ENCODE assay signal across 13 mouse cellular contexts in the genomic region with DNA sequence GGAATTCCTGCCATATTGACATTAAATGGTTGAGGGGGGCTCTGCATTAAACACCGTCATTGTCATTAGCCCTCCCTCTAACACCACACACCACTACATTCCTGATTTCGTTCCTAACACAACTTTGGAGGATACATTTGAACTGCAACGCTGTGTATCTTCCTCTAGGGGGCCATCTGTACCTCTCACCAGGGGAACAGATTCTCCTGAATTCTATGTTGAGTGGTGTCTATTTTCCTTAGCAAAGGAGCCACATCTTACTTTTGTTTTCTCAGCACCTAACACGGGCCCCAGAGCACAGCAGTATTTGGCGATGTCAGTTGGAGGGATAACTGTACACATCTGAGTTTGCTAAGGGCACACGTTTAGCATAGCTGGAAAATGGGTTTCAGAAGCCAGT. TPM values are rescaled to one million over a fixed set of nuclear protein-coding genes. Genes with fewer than 3 reads are reported as not detected.
DNase-seq lines count a peak whose midpoint lies in the region; ATAC-seq and TF ChIP-seq lines count a peak whose summit lies in the region.
"Had no signal": no experiment of that assay in that cellular context is flagged by ENCODE, and none has a peak within 500 bp of the region (broad histone marks: within the 10 kb centered on the region; RNA-seq: fewer than 3 reads in every experiment).

No protein-coding gene starts in this region.

- H3K4me3 ChIP-seq in intestine, postnatal 0 days (ENCODE audit: low read depth, low read length), result no peak overlapping the region
- H3K4me3 ChIP-seq in intestine, embryonic 15.5 days (replicated peaks), result no peak overlapping the region
- H3K4me3 ChIP-seq in kidney, embryonic 15.5 days (replicated peaks), result no peak overlapping the region
- H3K4me3 ChIP-seq: heart, embryonic 12.5 days; hindbrain, embryonic 12.5 days had no signal

- H3K4me2 ChIP-seq in intestine, postnatal 0 days (replicated peaks; ENCODE audit: low read depth), result no peak overlapping the region
- no peak overlapping the region for H3K4me2 ChIP-seq in intestine, embryonic 15.5 days (replicated peaks)
- no peak overlapping the region for H3K4me2 ChIP-seq in kidney, embryonic 15.5 days
- H3K4me2 ChIP-seq: heart, embryonic 12.5 days; hindbrain, embryonic 12.5 days had no signal

- H3K9ac ChIP-seq in intestine, postnatal 0 days (ENCODE audit: low read depth, low read length), result no peak overlapping the region
- H3K9ac ChIP-seq in intestine, embryonic 15.5 days, result no peak overlapping the region
- H3K9ac ChIP-seq in kidney, embryonic 15.5 days, result no peak overlapping the region
- H3K9ac ChIP-seq: heart, embryonic 12.5 days; hindbrain, embryonic 12.5 days had no signal

- no peak overlapping the region for H3K27ac ChIP-seq in intestine, postnatal 0 days (ENCODE audit: low read depth, low read length)
- H3K27ac ChIP-seq in intestine, embryonic 15.5 days, result no peak overlapping the region
- H3K27ac ChIP-seq in kidney, embryonic 15.5 days, result no peak overlapping the region
- H3K27ac ChIP-seq: hindbrain, embryonic 12.5 days had no signal

- peak; percentile 65 for TF ChIP-seq CTCF in intestine, postnatal 0 days (IDR thresholded peaks at IDR 0.05; ENCODE audit: low read depth)

- H3K9me3 ChIP-seq in intestine, postnatal 0 days (ENCODE audit: control insufficient read depth), result no peaks in the 10 kb centered on the region
- H3K9me3 ChIP-seq in intestine, embryonic 15.5 days, result no peaks in the 10 kb centered on the region
- H3K9me3 ChIP-seq in kidney, embryonic 15.5 days (replicated peaks), result no peaks in the 10 kb centered on the region
- H3K9me3 ChIP-seq: heart, embryonic 12.5 days; hindbrain, embryonic 12.5 days had no signal

- peak; percentile 45 for DNase-seq in CD4-positive helper T cell, adult 2 months (ENCODE audit: low read depth, low spot score)
- peak; percentile 18 for DNase-seq in ES-CJ7 (ENCODE audit: low read depth, low spot score)
- DNase-seq in kidney, postnatal 4 days, result no peak
- DNase-seq: kidney, adult 2 months; left cerebral cortex, postnatal 4 days had no signal

- 74% methylated on average over 6 of the region's 6 CpGs for WGBS in intestine, postnatal 0 days
- 73% methylated on average over 6 of the region's 6 CpGs for WGBS in intestine, embryonic 15.5 days
- 71% methylated on average over 6 of the region's 6 CpGs for WGBS in kidney, embryonic 15.5 days

- ATAC-seq in intestine, postnatal 0 days, result no peak
- no peak for ATAC-seq in intestine, embryonic 15.5 days
- ATAC-seq in megakaryocyte progenitor cell, adult 5-6 weeks (replicated peaks; ENCODE audit: poor library complexity), result peak; percentile 40
- no peak for ATAC-seq in kidney, embryonic 15.5 days (replicated peaks; ENCODE audit: low FRiP score)

- H3K4me1 ChIP-seq in intestine, postnatal 0 days (replicated peaks; ENCODE audit: control insufficient read depth, insufficient read depth, low read length), result no peaks in the 10 kb centered on the region
- no peaks in the 10 kb centered on the region for H3K4me1 ChIP-seq in intestine, embryonic 15.5 days (replicated peaks)
- H3K4me1 ChIP-seq in kidney, embryonic 15.5 days, result no peaks in the 10 kb centered on the region
- H3K4me1 ChIP-seq: hindbrain, embryonic 12.5 days had no signal

- no peaks in the 10 kb centered on the region for H3K27me3 ChIP-seq in intestine, postnatal 0 days (replicated peaks; ENCODE audit: control insufficient read depth, insufficient read depth, low read length)
- no peaks in the 10 kb centered on the region for H3K27me3 ChIP-seq in intestine, embryonic 15.5 days (replicated peaks)
- H3K27me3 ChIP-seq in kidney, embryonic 15.5 days, result no peaks in the 10 kb centered on the region
- H3K27me3 ChIP-seq: heart, embryonic 12.5 days; hindbrain, embryonic 12.5 days had no signal

- no peaks in the 10 kb centered on the region for H3K36me3 ChIP-seq in intestine, postnatal 0 days (ENCODE audit: control insufficient read depth, insufficient read depth)
- no peaks in the 10 kb centered on the region for H3K36me3 ChIP-seq in intestine, embryonic 15.5 days
- no peaks in the 10 kb centered on the region for H3K36me3 ChIP-seq in kidney, embryonic 15.5 days
- H3K36me3 ChIP-seq: heart, embryonic 12.5 days; hindbrain, embryonic 12.5 days had no signal

RNA-seq across cellular contexts. Expression of a gene that starts 53.6 kb away (rescaled TPM):
- polyA plus RNA-seq in intestine, postnatal 0 days (2015; fragmentation: Nextera tagmentation; extraction: Ambion mirVana), result 1.6 and 1.9 TPM in 2 replicates
- 4.0 and 4.7 TPM in 2 replicates for polyA plus RNA-seq in intestine, embryonic 15.5 days (2015; fragmentation: Nextera tagmentation; extraction: Ambion mirVana)
- total RNA-seq in megakaryocyte progenitor cell, adult 5-6 weeks (2015), result not detected in 2 replicates
- not detected in 2 replicates for total RNA-seq in megakaryocyte progenitor cell, adult 5-6 weeks (2017)
- polyA plus RNA-seq in kidney, embryonic 15.5 days (2015; fragmentation: Nextera tagmentation; extraction: Ambion mirVana), result 18.4 and 19.4 TPM in 2 replicates
- total RNA-seq: gastrocnemius, adult 18-20 months; left cerebral cortex, postnatal 4 days had no signal
- polyA plus RNA-seq: hindbrain, embryonic 12.5 days; testis, adult 2 months had no signal

RNA-seq across cellular contexts. Expression of a gene that starts 57.6 kb away (rescaled TPM):
- 59.3 and 67.6 TPM in 2 replicates for polyA plus RNA-seq in intestine, postnatal 0 days (2015; fragmentation: Nextera tagmentation; extraction: Ambion mirVana)
- polyA plus RNA-seq in intestine, embryonic 15.5 days (2015; fragmentation: Nextera tagmentation; extraction: Ambion mirVana), result 81.6 and 81.9 TPM in 2 replicates
- total RNA-seq in megakaryocyte progenitor cell, adult 5-6 weeks (2015), result 524 and 595 TPM in 2 replicates
- total RNA-seq in megakaryocyte progenitor cell, adult 5-6 weeks (2017), result 311 and 321 TPM in 2 replicates
- polyA plus RNA-seq in kidney, embryonic 15.5 days (2015; fragmentation: Nextera tagmentation; extraction: Ambion mirVana), result 21.1 and 21.9 TPM in 2 replicates

RNA-seq across cellular contexts. Expression of a gene that starts 57.8 kb away (rescaled TPM):
- not detected in 2 replicates for polyA plus RNA-seq in intestine, postnatal 0 days (2015; fragmentation: Nextera tagmentation; extraction: Ambion mirVana)
- polyA plus RNA-seq in intestine, embryonic 15.5 days (2015; fragmentation: Nextera tagmentation; extraction: Ambion mirVana), result 0.05 TPM in 1 of 2 replicates, not detected in the other
- 0.12 and 0.27 TPM in 2 replicates for total RNA-seq in megakaryocyte progenitor cell, adult 5-6 weeks (2015)
- 0.17 TPM in 1 of 2 replicates, not detected in the other for total RNA-seq in megakaryocyte progenitor cell, adult 5-6 weeks (2017)
- polyA plus RNA-seq in kidney, embryonic 15.5 days (2015; fragmentation: Nextera tagmentation; extraction: Ambion mirVana), result not detected in 2 replicates
- total RNA-seq: gastrocnemius, adult 18-20 months; left cerebral cortex, postnatal 4 days had no signal
- polyA plus RNA-seq: heart, embryonic 12.5 days; kidney, adult 2 months had no signal

Comparison
In these comparisons a context has a peak if more than half of its experiments do, and no peak if none do; other contexts are left out.
1. DNase-seq: peak in CD4-positive helper T cell, adult 2 months (single experiment) and ES-CJ7 (single experiment); none in kidney, postnatal 4 days (0 of 2).